Mouse (Mus musculus): ENCODE data around the gene Myo1b. TPM values are rescaled to one million over a fixed set of nuclear protein-coding genes. Genes with fewer than 3 reads are reported as not detected.

Gene Myo1b
- polyA plus RNA-seq, 2 experiments, result 53.5 to 107 TPM

DNA sequence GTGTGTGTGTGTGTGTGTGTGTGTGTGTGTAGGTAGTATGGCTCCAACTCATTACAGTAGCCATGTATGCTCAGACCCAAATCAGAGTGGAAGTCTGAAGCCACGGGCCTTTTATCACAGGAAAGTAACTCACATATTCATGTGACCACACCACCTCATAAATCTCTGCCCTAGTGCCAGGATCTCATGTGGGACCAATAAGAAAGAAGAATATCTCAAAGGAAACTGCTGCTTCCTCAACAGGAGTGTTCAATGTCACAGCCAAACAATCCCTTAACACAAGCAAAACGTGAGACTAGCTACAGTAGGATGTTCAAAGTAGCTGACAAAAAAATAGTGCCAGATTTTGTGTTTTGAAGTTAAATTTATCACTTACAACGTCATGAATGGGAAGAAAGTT is 13.7 kb upstream of the Myo1b start:
- Histone ChIP-seq H3K9me3 (ENCODE audit: control insufficient read depth, low read length) (no peaks in the 10 kb centered on the region), H3K4me3 (replicated peaks; ENCODE audit: low read length) (no peak overlapping the region), H3K4me2 (replicated peaks; ENCODE audit: low read depth, low read length, severe bottlenecking) (no peak overlapping the region), H3K27me3 (ENCODE audit: control insufficient read depth, insufficient read depth, low read length) (no peaks in the 10 kb centered on the region), H3K4me1 (ENCODE audit: control insufficient read depth, insufficient read depth, low read length) (peaks cover 8% of the 10 kb centered on the region; the same call in 1 of the 2 replicates), H3K27ac (replicated peaks; ENCODE audit: low read depth, low read length) (no peak overlapping the region), H3K9ac (ENCODE audit: low read depth, low read length, severe bottlenecking) (no peak overlapping the region), H3K36me3 (ENCODE audit: control insufficient read depth, insufficient read depth, low read length) (no peaks in the 10 kb centered on the region)
- TF ChIP-seq POLR2A (IDR thresholded peaks at IDR 0.05; ENCODE audit: borderline replicate concordance, extremely low read depth, insufficient read depth, insufficient read length), result no peak
- ATAC-seq (ENCODE audit: low FRiP score, low read depth) (no peak), DNase-seq (ENCODE audit: low spot score) (no peak)
- WGBS, result 40% methylated on average over 3 of the region's 3 CpGs

DNA sequence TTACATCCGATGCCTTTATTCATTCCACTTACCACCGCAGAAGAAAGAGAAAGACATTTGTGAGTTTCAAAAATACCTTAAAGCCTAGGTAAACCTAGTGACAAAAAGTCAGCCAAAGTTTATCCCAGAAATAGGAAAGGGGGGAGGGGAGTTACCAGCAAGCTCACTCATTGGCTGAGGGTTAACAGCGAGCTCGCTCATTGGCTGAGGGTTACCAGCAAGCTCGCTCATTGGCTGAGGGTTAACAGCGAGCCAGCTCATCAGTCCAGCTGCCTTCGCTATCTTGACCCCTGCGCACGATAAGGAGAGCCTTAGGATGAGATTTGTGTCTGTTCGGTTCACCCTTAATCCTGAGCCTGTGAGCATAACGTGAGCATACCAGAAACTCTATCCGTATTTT is 6.9 kb upstream of the Myo1b start:
- Histone ChIP-seq H3K27me3 (ENCODE audit: control insufficient read depth, insufficient read depth, low read length) (no peaks in the 10 kb centered on the region), H3K36me3 (ENCODE audit: control insufficient read depth, insufficient read depth, low read length) (no peaks in the 10 kb centered on the region), H3K4me3 (replicated peaks; ENCODE audit: low read length) (no peak overlapping the region), H3K9ac (ENCODE audit: low read depth, low read length, severe bottlenecking) (no peak overlapping the region), H3K27ac (replicated peaks; ENCODE audit: low read depth, low read length) (no peak overlapping the region), H3K9me3 (ENCODE audit: control insufficient read depth, low read length) (no peaks in the 10 kb centered on the region), H3K4me2 (replicated peaks; ENCODE audit: low read depth, low read length, severe bottlenecking) (0 out of 2 replicates have a peak overlapping the region, but pooled peaks have one; percentile 29), H3K4me1 (ENCODE audit: control insufficient read depth, insufficient read depth, low read length) (peaks cover 5% of the 10 kb centered on the region; the same call in 1 of the 2 replicates)
- no peak for TF ChIP-seq POLR2A (IDR thresholded peaks at IDR 0.05; ENCODE audit: borderline replicate concordance, extremely low read depth, insufficient read depth, insufficient read length)
- WGBS, result 18% methylated on average over 12 of the region's 12 CpGs
- DNase-seq (ENCODE audit: low spot score), result peak; percentile 42
- ATAC-seq (ENCODE audit: low FRiP score, low read depth), result peak; percentile 90

DNA sequence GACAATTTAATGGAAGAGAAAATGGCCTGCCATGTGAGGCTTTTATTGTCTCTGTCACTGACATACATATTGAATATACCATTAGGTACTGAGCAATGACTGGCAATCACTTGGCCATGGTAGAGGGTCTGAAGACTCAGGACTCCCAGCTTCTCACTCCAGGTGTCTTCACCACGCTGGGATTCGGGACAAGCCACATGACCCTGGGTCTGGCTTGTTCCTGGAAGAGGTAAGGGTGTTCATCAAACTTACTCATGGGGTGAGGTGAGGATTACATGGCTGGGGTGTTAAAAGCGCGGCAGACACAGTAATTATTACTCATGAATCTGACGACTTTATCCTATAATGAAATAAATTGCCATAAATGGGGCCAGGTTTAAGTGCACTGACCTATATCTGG is 405 bp upstream of the Myo1b start:
- Histone ChIP-seq H3K9ac (ENCODE audit: low read depth, low read length, severe bottlenecking) (peak overlapping the region; percentile 97), H3K36me3 (ENCODE audit: control insufficient read depth, insufficient read depth, low read length) (peaks cover 3% of the 10 kb centered on the region; the same call in 1 of the 2 replicates), H3K4me1 (ENCODE audit: control insufficient read depth, insufficient read depth, low read length) (peaks cover 18% of the 10 kb centered on the region), H3K9me3 (ENCODE audit: control insufficient read depth, low read length) (no peaks in the 10 kb centered on the region), H3K4me2 (replicated peaks; ENCODE audit: low read depth, low read length, severe bottlenecking) (peak overlapping the region; percentile 61), H3K27ac (replicated peaks; ENCODE audit: low read depth, low read length) (no peak overlapping the region), H3K4me3 (replicated peaks; ENCODE audit: low read length) (peak overlapping the region; percentile 87), H3K27me3 (ENCODE audit: control insufficient read depth, insufficient read depth, low read length) (no peaks in the 10 kb centered on the region)
- 45% methylated on average over 5 of the region's 5 CpGs for WGBS
- ATAC-seq (ENCODE audit: low FRiP score, low read depth), result no peak
- TF ChIP-seq POLR2A (IDR thresholded peaks at IDR 0.05; ENCODE audit: borderline replicate concordance, extremely low read depth, insufficient read depth, insufficient read length), result no peak
- DNase-seq (ENCODE audit: low spot score), result no peak

DNA sequence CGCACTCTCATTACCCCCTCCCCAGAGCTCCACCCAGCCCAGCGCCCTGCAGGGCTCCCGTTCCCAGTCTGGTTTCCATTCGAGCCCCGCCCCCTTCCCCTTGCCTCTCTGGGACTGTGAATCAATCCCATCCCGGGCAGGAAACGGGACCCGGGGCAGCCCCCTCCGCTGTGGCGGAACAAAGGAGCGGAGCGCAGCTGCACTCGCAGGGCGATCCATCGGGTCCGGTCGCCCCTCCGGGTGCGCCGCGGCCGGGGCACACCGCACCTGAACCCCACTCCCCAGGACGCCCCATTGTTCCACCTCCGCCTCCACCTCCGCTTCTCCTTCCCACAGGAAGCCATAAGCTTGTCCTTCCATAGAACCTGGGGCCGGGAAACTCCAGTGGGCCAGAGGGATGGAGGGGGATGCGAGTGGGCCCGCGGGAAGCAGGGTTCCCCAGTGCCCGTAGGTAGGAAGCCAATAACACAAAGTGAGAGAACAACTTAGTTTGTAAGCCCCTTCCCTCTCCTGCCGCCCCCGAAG is 758 bp downstream of the Myo1b start:
- ATAC-seq (ENCODE audit: low FRiP score, low read depth), result peak; percentile 82
- Histone ChIP-seq H3K9ac (ENCODE audit: low read depth, low read length, severe bottlenecking) (peak overlapping the region; percentile 97), H3K4me3 (replicated peaks; ENCODE audit: low read length) (peak overlapping the region; percentile 87), H3K4me2 (replicated peaks; ENCODE audit: low read depth, low read length, severe bottlenecking) (peak overlapping the region; percentile 61), H3K4me1 (ENCODE audit: control insufficient read depth, insufficient read depth, low read length) (peaks cover 18% of the 10 kb centered on the region), H3K27me3 (ENCODE audit: control insufficient read depth, insufficient read depth, low read length) (no peaks in the 10 kb centered on the region), H3K27ac (replicated peaks; ENCODE audit: low read depth, low read length) (peak overlapping the region; percentile 94), H3K9me3 (ENCODE audit: control insufficient read depth, low read length) (no peaks in the 10 kb centered on the region), H3K36me3 (ENCODE audit: control insufficient read depth, insufficient read depth, low read length) (peaks cover 5% of the 10 kb centered on the region; the same call in 1 of the 2 replicates)
- under 1% methylated on average over 31 of the region's 33 CpGs for WGBS
- peak; percentile 95 for TF ChIP-seq POLR2A (IDR thresholded peaks at IDR 0.05; ENCODE audit: borderline replicate concordance, extremely low read depth, insufficient read depth, insufficient read length)
- DNase-seq (ENCODE audit: low spot score), result peak; percentile 75

DNA sequence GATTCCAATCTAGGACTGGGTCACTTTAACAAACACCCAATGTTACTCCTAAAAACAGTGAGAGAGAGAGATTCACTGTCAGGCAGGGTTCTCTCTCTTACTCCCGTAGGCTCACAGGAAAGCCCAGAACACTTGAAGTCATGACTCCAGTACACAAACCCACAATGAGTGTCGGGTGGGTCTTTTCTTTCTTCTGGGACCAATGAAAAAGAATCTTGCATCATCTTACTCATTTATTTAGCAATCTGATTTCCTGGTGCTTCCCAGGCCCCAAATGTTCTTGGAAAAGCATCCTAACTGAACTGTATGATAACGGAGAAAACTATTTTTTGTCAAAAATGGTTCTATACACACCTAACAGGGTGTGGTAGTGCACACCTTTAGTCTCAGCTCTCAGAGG is 1.8 kb downstream of the Myo1b start:
- H3K9ac ChIP-seq (ENCODE audit: low read depth, low read length, severe bottlenecking), result no peak overlapping the region
- DNase-seq (ENCODE audit: low spot score), result no peak
- H3K4me3 ChIP-seq (replicated peaks; ENCODE audit: low read length), result 0 out of 2 replicates have a peak overlapping the region, but pooled peaks have one; percentile 87
- peaks cover 20% of the 10 kb centered on the region for H3K4me1 ChIP-seq (ENCODE audit: control insufficient read depth, insufficient read depth, low read length)
- 74% methylated on average over 3 of the region's 3 CpGs for WGBS
- peaks cover 5% of the 10 kb centered on the region; the same call in 1 of the 2 replicates for H3K36me3 ChIP-seq (ENCODE audit: control insufficient read depth, insufficient read depth, low read length)
- peak overlapping the region; percentile 61 for H3K4me2 ChIP-seq (replicated peaks; ENCODE audit: low read depth, low read length, severe bottlenecking)
- TF ChIP-seq POLR2A (IDR thresholded peaks at IDR 0.05; ENCODE audit: borderline replicate concordance, extremely low read depth, insufficient read depth, insufficient read length), result no peak
- no peak for ATAC-seq (ENCODE audit: low FRiP score, low read depth)
- H3K27me3 ChIP-seq (ENCODE audit: control insufficient read depth, insufficient read depth, low read length), result no peaks in the 10 kb centered on the region
- no peaks in the 10 kb centered on the region for H3K9me3 ChIP-seq (ENCODE audit: control insufficient read depth, low read length)
- H3K27ac ChIP-seq (replicated peaks; ENCODE audit: low read depth, low read length), result no peak overlapping the region

Measured in limb, embryonic 14.5 days (tissue).